Mouse (Mus musculus) gastrocnemius, postnatal 14 days (tissue): ENCODE data around the gene Limd2. TPM values are rescaled to one million over a fixed set of nuclear protein-coding genes. Genes with fewer than 3 reads are reported as not detected.
"Not testable (repeated sequence)": the region's sequence is repeated elsewhere in the genome, so short reads cannot be mapped to it uniquely, and the experiment has no call there.

Experiments used
- DNase-seq: peaks from one replicate; pipeline ENCODE4 v3.0.0; 2021; ENCODE audit warnings: mixed read lengths
- intact Hi-C: fragments of 180-260 bp; cut with DNase I; formaldehyde crosslinking; loops from one replicate; pipeline ENCODE4 v1.15.1; 2025; ENCODE audit warnings: low total_unique reads
- long read RNA-seq, 2 experiments: library from polyadenylated mRNA; stranded (forward); transcript quantifications; one replicate each; pipeline ENCODE4 v2.0.0; 2021
- total RNA-seq, 2 experiments: library from RNA; stranded (reverse); gene quantifications; 2 replicates each; pipeline ENCODE4 v1.2.3; 2021

Limd2 gene
- 1 to 10 TPM; 5.9 to 8.6 TPM for total RNA-seq
- long read RNA-seq, experiment 1, partial matches to known transcripts: 0 of 3 reads
- long read RNA-seq, experiment 1, other reads (novel, unspliced or antisense): 1 of 3 reads
- long read RNA-seq, experiment 2, partial matches to known transcripts: 0 of 5 reads
- long read RNA-seq, experiment 2, other reads (novel, unspliced or antisense): 1 of 5 reads

DNA sequence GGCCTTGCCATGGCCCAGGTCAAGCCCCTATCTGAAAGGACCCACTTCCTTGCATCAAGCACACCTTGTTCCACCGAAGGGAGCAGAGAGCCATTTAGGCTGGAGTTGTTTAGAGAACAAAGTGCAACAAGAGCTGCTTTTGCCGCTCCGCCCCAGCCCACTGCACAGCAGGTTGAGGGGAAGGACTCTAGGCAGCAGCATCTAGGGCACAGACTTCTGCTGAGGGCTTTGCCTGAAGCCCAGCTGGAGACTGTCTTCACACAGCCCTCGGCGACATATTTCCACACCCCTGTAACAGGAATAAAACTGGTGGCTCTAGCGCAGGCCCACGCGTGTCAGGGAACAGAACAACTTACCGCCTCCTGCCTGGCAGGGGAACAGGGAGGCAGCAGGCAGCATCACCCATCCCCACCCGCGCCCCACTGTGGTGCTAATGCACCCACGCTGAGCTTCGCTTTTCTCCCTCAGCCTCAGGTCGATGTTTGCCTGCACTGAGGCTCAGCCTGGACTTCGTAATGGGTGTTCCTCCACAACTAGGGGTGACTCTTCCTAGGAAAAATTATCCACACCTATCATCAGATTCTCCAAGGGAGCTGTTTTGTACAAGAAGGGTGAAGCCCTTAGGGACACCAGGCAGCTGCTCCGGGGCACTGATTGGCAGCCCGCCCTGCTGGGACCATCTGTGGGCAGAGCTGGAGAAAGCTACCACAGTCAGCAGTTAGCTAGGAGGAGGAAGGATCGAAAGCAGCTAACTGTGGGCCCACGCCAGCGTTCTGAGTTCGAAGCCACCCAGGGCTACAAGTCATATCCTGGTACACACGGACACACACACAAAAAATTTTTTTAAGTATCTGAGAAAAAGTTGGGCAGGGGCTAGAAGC, at the start of gene Limd2, which contains the start of gene Gm10840:
Gene Limd2, minus strand, starts transcription at position 20 of the 881 bp plus-strand sequence.
Gene Gm10840, plus strand, starts transcription at position 10 of the 881 bp plus-strand sequence.
- intact Hi-C loops: no loop called here
- peak; percentile 52 for DNase-seq

DNA sequence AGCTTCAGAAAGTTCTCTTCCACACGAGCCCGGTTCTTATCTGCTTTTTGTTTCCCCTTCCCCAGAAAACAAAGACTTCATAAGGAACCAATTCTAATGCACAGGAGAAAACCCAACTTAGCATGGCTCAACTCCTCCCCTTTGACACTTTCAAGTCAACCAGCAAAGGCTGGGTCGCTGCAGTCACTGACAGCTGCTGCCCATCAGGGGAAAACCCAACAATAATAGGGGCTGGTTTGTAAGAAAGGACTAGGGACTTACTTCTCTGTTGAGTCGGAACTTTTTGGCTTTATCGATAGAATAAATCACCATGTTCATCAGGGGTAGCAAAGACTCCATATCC, 41.4 kb upstream of the Limd2 start, which contains the start of gene Strada:
Gene Strada, minus strand, starts transcription at position 46 of the 343 bp plus-strand sequence.
- DNase-seq: no peak
- intact Hi-C loops: no loop called here

DNA sequence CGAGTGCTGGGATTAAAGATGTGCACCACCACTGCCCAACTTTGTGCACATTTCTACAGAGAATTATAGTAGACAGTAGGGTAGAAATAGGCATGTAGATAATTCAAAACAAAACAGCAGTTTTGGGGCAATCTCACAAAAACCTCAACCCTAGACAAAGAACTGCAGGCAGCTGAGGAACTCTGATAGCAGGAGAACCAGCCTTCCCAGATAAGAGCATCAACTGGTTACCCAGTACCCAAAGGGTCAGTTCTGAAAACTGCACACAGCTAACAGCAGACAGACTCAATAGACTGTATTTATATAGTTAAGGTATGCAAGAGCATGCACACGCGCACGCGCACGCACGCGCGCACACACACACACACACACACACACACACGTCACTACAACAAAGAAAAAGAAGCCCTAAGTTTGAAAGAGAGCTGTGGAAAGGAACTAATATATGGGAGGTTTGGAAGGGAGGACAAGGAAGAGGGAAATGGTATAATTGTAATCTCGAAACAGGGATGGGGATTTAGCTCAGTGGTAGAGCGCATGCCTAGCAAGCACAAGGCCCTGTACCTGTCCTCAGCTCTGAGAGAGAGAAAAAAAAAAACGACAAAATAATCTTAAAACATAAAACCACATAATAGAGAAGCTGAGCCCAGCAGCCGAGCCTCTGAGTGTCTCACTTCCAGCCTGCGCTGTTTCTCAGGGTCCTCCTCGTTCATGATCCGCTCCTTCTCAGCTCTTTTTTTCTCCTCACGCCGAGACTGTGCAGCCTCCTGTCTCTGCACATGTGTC, 40.9 kb upstream of the Limd2 start:
- DNase-seq: no peak
- intact Hi-C loops: no loop called here

DNA sequence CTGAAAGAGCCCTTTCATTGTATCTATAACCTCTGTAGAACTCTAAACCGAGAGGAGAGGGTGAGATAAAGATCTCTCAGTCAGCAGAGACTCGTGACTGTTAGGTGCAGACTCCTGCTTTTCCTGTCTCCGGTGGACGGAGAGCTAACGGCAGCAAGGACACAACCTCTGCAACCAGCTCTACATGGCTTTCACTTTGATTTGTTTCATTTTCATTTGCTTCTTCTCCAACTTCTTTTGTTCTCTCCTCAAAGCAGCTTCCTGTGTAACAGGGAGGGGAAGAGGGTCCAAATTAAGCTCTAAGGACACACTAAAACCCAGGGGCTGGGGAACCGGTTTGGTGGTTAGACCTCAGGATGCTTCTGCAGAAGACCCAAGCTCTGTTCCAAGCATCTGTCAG, 40.1 kb upstream of the Limd2 start:
- no peak for DNase-seq
- intact Hi-C loops: no loop called here

DNA sequence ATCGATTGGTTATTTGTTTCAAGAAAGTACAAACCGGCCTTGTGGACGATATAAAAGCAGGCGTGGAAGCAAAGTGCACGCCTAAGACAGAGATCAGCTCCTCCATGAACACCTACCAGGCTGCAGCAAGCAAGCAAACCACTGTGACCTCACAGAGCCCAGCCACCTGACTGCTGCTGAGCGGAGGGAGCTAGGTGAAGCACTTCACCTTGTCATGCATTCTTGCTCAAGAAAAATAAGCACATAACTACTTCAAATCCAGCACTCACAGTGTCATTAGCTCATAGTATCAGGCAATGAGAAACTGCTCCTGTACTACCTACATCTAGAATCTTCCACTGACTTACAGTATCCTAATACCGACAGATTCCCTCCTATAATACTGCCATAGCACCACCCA, 39.3 kb upstream of the Limd2 start:
- DNase-seq, intact Hi-C loops: not testable (repeated sequence)

GRCm38 (mm10) chr11:106198277-106198676, 37.6 kb upstream of the Limd2 start:
- intact Hi-C loops: no loop called here
- DNase-seq: no peak

- no peak for DNase-seq
- intact Hi-C loops: no loop called here
Measured at GRCm38 (mm10) chr11:106195341-106195740, 34.7 kb upstream of the Limd2 start.

DNA sequence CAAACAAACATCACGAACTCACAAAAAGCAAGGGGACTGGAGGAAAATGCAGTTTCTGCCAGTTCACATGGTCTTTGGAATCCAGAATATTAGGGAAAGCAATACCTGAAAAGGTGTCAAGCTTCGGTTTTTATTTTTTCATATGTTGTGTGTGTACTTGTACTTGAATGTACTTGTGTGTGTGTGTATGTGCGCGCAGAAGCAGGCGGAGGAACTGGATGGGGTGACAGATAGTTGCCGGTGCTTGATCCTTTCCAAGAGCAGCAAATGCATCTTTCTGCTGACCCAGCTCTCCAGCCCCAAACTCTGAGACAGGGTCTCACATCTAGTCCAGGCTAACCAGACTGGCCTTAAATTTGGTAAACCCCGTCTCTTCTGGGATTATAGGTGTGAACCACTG, 34.2 kb upstream of the Limd2 start:
- intact Hi-C loops: no loop called here
- DNase-seq: no peak

DNA sequence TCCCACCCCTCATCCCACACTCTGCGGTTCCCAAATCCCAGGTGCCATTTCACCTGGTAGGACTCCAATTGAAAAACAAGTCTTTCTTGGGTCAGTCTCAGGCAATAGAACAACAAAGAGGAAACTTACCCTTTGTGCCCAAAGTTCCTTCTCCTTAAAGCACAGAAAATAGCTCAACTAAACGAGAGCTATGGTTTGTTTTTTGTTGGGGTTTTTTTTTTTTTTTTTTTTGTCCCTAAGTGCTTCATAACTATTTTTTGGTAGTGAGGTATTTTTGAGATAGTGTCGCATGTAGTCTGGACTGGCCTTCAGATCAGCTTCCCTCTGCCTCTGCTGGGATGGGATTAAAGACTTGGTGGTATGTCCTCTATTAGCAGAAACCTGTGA, 33.5 kb upstream of the Limd2 start:
- intact Hi-C loops: no loop called here
- DNase-seq: no peak

GRCm38 (mm10) chr11:106193371-106194154, 32.9 kb upstream of the Limd2 start:
- DNase-seq: peak; percentile 98
- intact Hi-C loops: no loop called here

- intact Hi-C loops: no loop called here
- no peak for DNase-seq
Measured at GRCm38 (mm10) chr11:106192657-106193370, 32.2 kb upstream of the Limd2 start.

DNA sequence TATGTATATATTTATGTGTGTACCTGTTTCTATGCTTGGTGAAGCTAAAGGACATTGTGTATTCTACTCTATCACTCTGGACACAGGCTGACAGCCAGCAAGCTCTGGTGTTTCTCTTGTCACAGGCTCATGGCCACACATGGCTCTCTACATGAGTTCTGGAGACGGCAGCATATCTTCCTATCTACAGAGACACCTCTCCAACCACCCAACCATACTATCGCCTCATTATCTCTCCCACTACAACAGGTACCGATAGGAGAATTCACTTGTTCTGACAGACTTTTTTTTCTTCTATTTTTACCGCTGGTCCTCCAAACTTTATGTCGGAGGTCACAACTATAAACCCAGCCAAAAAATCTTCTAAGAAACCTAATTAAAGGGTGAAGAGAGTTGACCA, 31.6 kb upstream of the Limd2 start:
- intact Hi-C loops: no loop called here
- DNase-seq: no peak

- intact Hi-C loops: no loop called here
- DNase-seq: no peak
Measured at GRCm38 (mm10) chr11:106191716-106192115, 31.1 kb upstream of the Limd2 start.

DNA sequence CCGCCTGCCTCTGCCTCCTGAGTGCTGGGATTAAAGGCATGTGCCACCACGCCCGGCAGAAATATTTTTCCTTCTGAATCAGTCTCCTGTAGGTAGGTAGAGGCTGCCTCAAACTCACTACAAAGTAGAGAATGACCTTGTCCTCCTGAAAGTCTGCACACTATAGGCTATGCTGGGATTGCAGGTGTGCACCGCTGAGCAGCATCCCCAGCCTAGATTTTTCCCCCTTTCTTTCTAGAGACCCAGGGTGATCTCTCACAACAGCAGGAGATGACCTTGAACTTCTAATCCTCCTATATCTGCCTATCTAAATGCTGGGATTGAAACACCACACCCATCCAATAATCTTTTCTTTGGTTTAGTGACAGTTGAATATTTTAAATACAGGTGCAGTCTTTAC, 26.7 kb upstream of the Limd2 start:
- DNase-seq: no peak
- intact Hi-C loops: no loop called here

GRCm38 (mm10) chr11:106180449-106180801, 19.8 kb upstream of the Limd2 start:
- intact Hi-C loops: no loop called here
- DNase-seq: no peak

- DNase-seq: no peak
Measured at GRCm38 (mm10) chr11:106179711-106180448, 19.2 kb upstream of the Limd2 start.

DNA sequence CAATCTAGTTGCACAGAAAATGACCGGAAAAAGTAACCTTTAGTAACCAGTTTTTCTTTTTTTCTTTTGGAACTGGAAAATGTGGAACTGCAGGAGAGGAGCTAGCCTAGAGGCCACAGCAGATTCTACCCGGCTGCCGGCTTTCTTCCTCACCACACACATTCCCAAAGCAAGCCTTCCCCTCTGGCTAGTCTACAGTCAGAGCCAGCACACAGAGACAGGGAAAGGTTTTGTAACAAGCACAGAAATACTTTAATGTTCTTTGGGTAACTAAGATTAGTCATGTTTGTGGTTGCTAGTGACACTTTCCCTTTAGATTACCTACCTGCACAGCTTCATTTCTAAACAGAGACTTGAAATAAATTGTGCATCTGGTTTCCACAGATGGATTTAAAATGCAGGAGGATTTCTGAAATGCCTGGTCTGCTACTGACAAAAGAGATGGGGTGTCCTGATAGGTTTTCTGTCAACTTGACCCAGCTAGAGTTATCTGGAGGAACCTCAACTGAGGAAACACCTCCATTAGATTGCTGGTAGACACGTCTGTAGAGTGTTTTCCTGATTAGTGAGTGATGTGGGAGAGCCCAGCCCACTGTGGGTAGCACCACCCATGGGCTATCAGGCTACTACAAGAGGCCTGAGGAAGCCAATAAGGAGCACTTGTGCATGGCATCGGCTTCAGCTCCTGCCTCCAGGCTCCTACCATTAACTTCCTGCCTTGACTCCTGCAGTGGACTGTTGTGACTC, 17.5 kb upstream of the Limd2 start:
- no peak for DNase-seq
- intact Hi-C loops: no loop called here

More at GRCm38 (mm10) chr11:106179711-106180448, 19.2 kb upstream of the Limd2 start:
- intact Hi-C loops: no loop called here

GRCm38 (mm10) chr11:106176372-106176771, 15.7 kb upstream of the Limd2 start:
- no peak for DNase-seq
- intact Hi-C loops: no loop called here
